Comparison of ENCODE assay signal across 27 mouse cellular contexts in the genomic region with DNA sequence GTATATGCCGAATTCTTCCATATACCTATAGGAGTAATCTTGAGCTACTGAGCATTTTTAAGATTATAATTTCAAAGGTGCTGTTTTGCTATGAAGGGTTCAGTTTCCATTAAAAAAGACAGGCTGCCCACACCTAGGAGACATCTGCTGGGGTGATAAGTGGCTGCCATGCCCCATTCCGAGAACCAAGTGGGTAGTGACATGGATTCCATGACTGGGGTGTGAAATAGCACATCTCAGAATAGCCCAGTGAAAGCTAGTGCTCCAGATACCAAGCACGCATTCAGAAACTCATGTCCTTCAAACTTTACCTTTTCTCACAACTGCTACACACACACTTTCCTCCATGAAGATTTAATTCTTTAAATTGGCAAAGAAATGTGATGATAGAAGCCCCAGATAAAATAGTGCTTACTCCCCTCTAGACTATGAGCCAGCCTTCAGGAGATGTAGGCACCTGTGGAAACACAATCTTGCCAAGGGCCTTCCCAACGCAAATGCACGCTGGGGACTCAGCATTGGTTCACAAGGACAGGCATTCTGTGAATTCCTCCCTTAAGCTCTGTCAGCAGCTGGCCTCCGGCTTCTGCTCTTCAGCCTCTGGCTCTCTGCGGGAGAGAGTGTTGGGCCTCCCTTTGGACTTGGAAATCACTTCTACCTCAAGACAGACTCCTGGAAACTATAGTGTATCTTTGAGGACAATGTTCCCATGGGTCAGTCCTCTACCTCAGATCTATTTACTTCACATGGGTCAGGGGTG.
DNase-seq lines count a peak whose midpoint lies in the region; ATAC-seq and TF ChIP-seq lines count a peak whose summit lies in the region.
"Had no signal": no experiment of that assay in that cellular context is flagged by ENCODE, and none has a peak within 500 bp of the region (broad histone marks: within the 10 kb centered on the region; RNA-seq: fewer than 3 reads in every experiment).

No protein-coding gene starts in this region.

- H3K4me3 ChIP-seq in heart, embryonic 12.5 days, result no peak overlapping the region
- H3K4me3 ChIP-seq in limb, embryonic 13.5 days, result no peak overlapping the region
- H3K4me3 ChIP-seq in limb, embryonic 10.5 days, result no peak overlapping the region
- H3K4me3 ChIP-seq in limb, embryonic 14.5 days (replicated peaks; ENCODE audit: low read length), result no peak overlapping the region
- H3K4me3 ChIP-seq: embryonic facial prominence, embryonic 15.5 days; midbrain, embryonic 12.5 days; neural tube, embryonic 12.5 days; stomach, embryonic 15.5 days had no signal

- H3K9ac ChIP-seq in heart, embryonic 12.5 days, result no peak overlapping the region
- H3K9ac ChIP-seq in limb, embryonic 13.5 days, result no peak overlapping the region
- H3K9ac ChIP-seq in limb, embryonic 14.5 days (ENCODE audit: low read depth, low read length, severe bottlenecking), result no peak overlapping the region
- H3K9ac ChIP-seq: embryonic facial prominence, embryonic 15.5 days; liver, postnatal 0 days; midbrain, embryonic 12.5 days; neural tube, embryonic 12.5 days; stomach, embryonic 15.5 days had no signal

- H3K36me3 ChIP-seq in heart, embryonic 12.5 days, result peaks cover 64% of the 10 kb centered on the region
- peaks cover 79% of the 10 kb centered on the region for H3K36me3 ChIP-seq in limb, embryonic 13.5 days
- H3K36me3 ChIP-seq in limb, embryonic 10.5 days, result peaks cover 25% of the 10 kb centered on the region
- H3K36me3 ChIP-seq in limb, embryonic 14.5 days (ENCODE audit: control insufficient read depth, insufficient read depth, low read length), result peaks cover 60% of the 10 kb centered on the region
- H3K36me3 ChIP-seq: midbrain, embryonic 12.5 days had no signal

- H3K4me2 ChIP-seq in heart, embryonic 12.5 days, result no peak overlapping the region
- no peak overlapping the region for H3K4me2 ChIP-seq in limb, embryonic 13.5 days (replicated peaks)
- H3K4me2 ChIP-seq in limb, embryonic 14.5 days (replicated peaks; ENCODE audit: low read depth, low read length, severe bottlenecking), result no peak overlapping the region
- H3K4me2 ChIP-seq: embryonic facial prominence, embryonic 15.5 days; liver, embryonic 11.5 days; midbrain, embryonic 12.5 days; neural tube, embryonic 12.5 days; stomach, embryonic 15.5 days had no signal

- H3K27me3 ChIP-seq in heart, embryonic 12.5 days (replicated peaks), result no peaks in the 10 kb centered on the region
- no peaks in the 10 kb centered on the region for H3K27me3 ChIP-seq in limb, embryonic 13.5 days
- no peaks in the 10 kb centered on the region for H3K27me3 ChIP-seq in limb, embryonic 10.5 days (ENCODE audit: low read depth, poor library complexity, severe bottlenecking)
- no peaks in the 10 kb centered on the region for H3K27me3 ChIP-seq in limb, embryonic 14.5 days (ENCODE audit: control insufficient read depth, insufficient read depth, low read length)
- H3K27me3 ChIP-seq: embryonic facial prominence, embryonic 15.5 days; midbrain, embryonic 12.5 days; neural tube, embryonic 12.5 days; stomach, embryonic 15.5 days had no signal

- 46% methylated on average over 7 of the region's 7 CpGs for WGBS in heart, embryonic 12.5 days
- 88% methylated on average over 7 of the region's 7 CpGs for WGBS in limb, embryonic 13.5 days
- whole genome bisulfite sequencing in limb, embryonic 10.5 days, result 89% methylated on average over 7 of the region's 7 CpGs
- 88% methylated on average over 7 of the region's 7 CpGs for WGBS in limb, embryonic 14.5 days

- ATAC-seq in frontal cortex, adult (ENCODE audit: low TSS enrichment), result peak; percentile 94
- ATAC-seq in heart, embryonic 12.5 days (ENCODE audit: insufficient number of reproducible peaks, low FRiP score), result no peak
- 0 out of 2 replicates have a peak, but pooled peaks have one; percentile 51 for ATAC-seq in limb, embryonic 13.5 days (ENCODE audit: low FRiP score, low read depth)
- ATAC-seq in limb, embryonic 14.5 days (ENCODE audit: low FRiP score, low read depth), result peak; percentile 75
- ATAC-seq: forebrain, embryonic 14.5 days; hindbrain, postnatal 0 days; intestine, embryonic 16.5 days; liver, postnatal 0 days had no signal

- peak overlapping the region; percentile 83 for H3K27ac ChIP-seq in heart, embryonic 12.5 days (ENCODE audit: poor library complexity, severe bottlenecking)
- H3K27ac ChIP-seq in limb, embryonic 13.5 days, result no peak overlapping the region
- no peak overlapping the region for H3K27ac ChIP-seq in limb, embryonic 10.5 days
- no peak overlapping the region for H3K27ac ChIP-seq in limb, embryonic 14.5 days (replicated peaks; ENCODE audit: low read depth, low read length)
- H3K27ac ChIP-seq: embryonic facial prominence, embryonic 15.5 days; hindbrain, postnatal 0 days; midbrain, embryonic 12.5 days; neural tube, embryonic 12.5 days; stomach, embryonic 15.5 days had no signal

- no peak for TF ChIP-seq POLR2A in limb, embryonic 14.5 days (IDR thresholded peaks at IDR 0.05; ENCODE audit: borderline replicate concordance, extremely low read depth, insufficient read depth, insufficient read length)

- DNase-seq in frontal cortex, postnatal 25 days (ENCODE audit: low spot score in 2 of 2), result no peak
- no peak for DNase-seq in heart, adult 11 months
- DNase-seq in limb, embryonic 10.5 days (ENCODE audit: low spot score), result no peak
- no peak for DNase-seq in limb, embryonic 14.5 days (ENCODE audit: low spot score)
- no peak for DNase-seq in ovary, adult 18-20 months (ENCODE audit: low spot score)
- DNase-seq: adrenal gland, postnatal 10 days; cerebellum, adult 8-10 months; cerebellum, postnatal 36 days; embryo, embryonic 11 days; gastrocnemius, postnatal 36 days; kidney, adult 9 months; kidney, postnatal 14 days; liver, postnatal 0 days; lung, postnatal 10 days; thymus, adult 18-20 months; thymus, postnatal 36 days had no signal

- no peaks in the 10 kb centered on the region for H3K9me3 ChIP-seq in heart, embryonic 12.5 days (replicated peaks)
- 0 out of 2 replicates have a peak, but pooled peaks cover 3% of the 10 kb centered on the region for H3K9me3 ChIP-seq in limb, embryonic 13.5 days
- no peaks in the 10 kb centered on the region for H3K9me3 ChIP-seq in limb, embryonic 10.5 days (replicated peaks)
- no peaks in the 10 kb centered on the region for H3K9me3 ChIP-seq in limb, embryonic 14.5 days (ENCODE audit: control insufficient read depth, low read length)
- H3K9me3 ChIP-seq: embryonic facial prominence, embryonic 15.5 days; midbrain, embryonic 12.5 days; neural tube, embryonic 12.5 days; stomach, embryonic 15.5 days had no signal

- peaks cover 35% of the 10 kb centered on the region for H3K4me1 ChIP-seq in heart, embryonic 12.5 days (replicated peaks)
- no peaks in the 10 kb centered on the region for H3K4me1 ChIP-seq in limb, embryonic 13.5 days
- no peaks in the 10 kb centered on the region for H3K4me1 ChIP-seq in limb, embryonic 10.5 days
- no peaks in the 10 kb centered on the region for H3K4me1 ChIP-seq in limb, embryonic 14.5 days (ENCODE audit: control insufficient read depth, insufficient read depth, low read length)
- H3K4me1 ChIP-seq: midbrain, embryonic 12.5 days; neural tube, embryonic 12.5 days; stomach, embryonic 15.5 days had no signal
